8 mouse cellular contexts compared by ENCODE assay signal in the genomic region with DNA sequence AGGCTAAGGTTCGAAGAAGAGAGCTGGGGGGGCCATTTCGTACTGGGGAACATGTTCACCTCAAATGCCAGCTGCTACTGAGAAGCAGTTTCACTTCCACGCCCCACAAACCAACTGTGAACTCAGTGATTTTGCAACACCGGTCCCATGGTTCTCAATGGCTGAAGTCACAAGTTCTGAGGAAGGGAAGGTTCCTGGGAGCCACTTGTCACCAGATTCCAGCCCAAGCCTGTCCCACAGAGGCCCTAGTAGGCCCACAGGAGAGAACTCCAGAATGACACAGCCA. TPM values are rescaled to one million over a fixed set of nuclear protein-coding genes. Genes with fewer than 3 reads are reported as not detected.
DNase-seq lines count a peak whose midpoint lies in the region; ATAC-seq lines count a peak whose summit lies in the region.

No protein-coding gene starts in this region.

- H3K9me3 ChIP-seq in heart, embryonic 11.5 days (replicated peaks; ENCODE audit: control insufficient read depth, low read length) = no peaks in the 10 kb centered on the region
- H3K9me3 ChIP-seq in limb, embryonic 15.5 days = no peaks in the 10 kb centered on the region

- 98% methylated on average over 4 of the region's 4 CpGs for WGBS in heart, embryonic 11.5 days (ENCODE audit: insufficient replicate concordance)
- 93% methylated on average over 4 of the region's 4 CpGs for WGBS in limb, embryonic 15.5 days

- peak overlapping the region; percentile 74 for H3K4me2 ChIP-seq in heart, embryonic 11.5 days
- H3K4me2 ChIP-seq in limb, embryonic 15.5 days = peak overlapping the region; percentile 81

- H3K4me1 ChIP-seq in heart, embryonic 11.5 days (ENCODE audit: control insufficient read depth, insufficient read depth, low read length) = peaks cover 16% of the 10 kb centered on the region; the same call in 1 of the 2 replicates
- peaks cover 33% of the 10 kb centered on the region for H3K4me1 ChIP-seq in limb, embryonic 15.5 days

- no peak for ATAC-seq in heart, embryonic 11.5 days (replicated peaks; ENCODE audit: insufficient number of reproducible peaks, low FRiP score, low TSS enrichment)
- ATAC-seq in limb, embryonic 15.5 days (ENCODE audit: insufficient number of reproducible peaks, low FRiP score, low TSS enrichment, low read depth) = no peak

- H3K36me3 ChIP-seq in heart, embryonic 11.5 days (ENCODE audit: control insufficient read depth, insufficient read depth, low read length) = no peaks in the 10 kb centered on the region; the same call in 1 of the 2 replicates
- peaks cover 24% of the 10 kb centered on the region for H3K36me3 ChIP-seq in limb, embryonic 15.5 days

- peak; percentile 25 for DNase-seq in thymus, postnatal 4 days
- no peak for DNase-seq in thymus, postnatal 10 days (ENCODE audit: low spot score in 2 of 2)
- peak; percentile 86 to 88 for DNase-seq in monocyte, adult 2 months (ENCODE audit: low read depth in 1 of 2, low spot score in 2 of 2)
- no peak for DNase-seq in cerebellum, postnatal 4 days (ENCODE audit: low spot score in 2 of 2)
- DNase-seq in layer of hippocampus, postnatal 10 days (ENCODE audit: low spot score in 2 of 2) = no peak
- no peak for DNase-seq in gastrocnemius, postnatal 14 days

- intact Hi-C loops in gastrocnemius, postnatal 14 days (cut with DNase I; ENCODE audit: low total_unique reads) = no loop called here

- H3K27ac ChIP-seq in heart, embryonic 11.5 days (ENCODE audit: low read depth, low read length) = no peak overlapping the region
- H3K27ac ChIP-seq in limb, embryonic 15.5 days = no peak overlapping the region

- no peak overlapping the region for H3K4me3 ChIP-seq in heart, embryonic 11.5 days (ENCODE audit: low read depth, low read length)
- H3K4me3 ChIP-seq in limb, embryonic 15.5 days = peak overlapping the region; percentile 66

- H3K9ac ChIP-seq in heart, embryonic 11.5 days (ENCODE audit: low read depth, low read length) = no peak overlapping the region
- no peak overlapping the region for H3K9ac ChIP-seq in limb, embryonic 15.5 days

- no peaks in the 10 kb centered on the region for H3K27me3 ChIP-seq in heart, embryonic 11.5 days (ENCODE audit: control insufficient read depth, insufficient read depth, low read length)
- no peaks in the 10 kb centered on the region for H3K27me3 ChIP-seq in limb, embryonic 15.5 days

RNA-seq across cellular contexts. Expression of a gene that starts 1.2 kb away (rescaled TPM):
- 110 and 117 TPM in 2 replicates for polyA plus RNA-seq in heart, embryonic 11.5 days (2014; fragmentation: Nextera tagmentation; extraction: Ambion mirVana)
- 226 and 260 TPM in 2 replicates for polyA plus RNA-seq in limb, embryonic 15.5 days (2015; fragmentation: Nextera tagmentation; extraction: Ambion mirVana)
- total RNA-seq in layer of hippocampus, postnatal 10 days (2021) = 10 to 100 TPM; 23.2 to 25.9 TPM
- total RNA-seq in gastrocnemius, postnatal 14 days (2021) = 10 to 100 TPM; 35.9 to 46.1 TPM

RNA-seq across cellular contexts. Expression of a gene that starts 12.9 kb away (rescaled TPM):
- polyA plus RNA-seq in heart, embryonic 11.5 days (2014; fragmentation: Nextera tagmentation; extraction: Ambion mirVana) = 11.0 and 14.6 TPM in 2 replicates
- 0.92 and 2.4 TPM in 2 replicates for polyA plus RNA-seq in limb, embryonic 15.5 days (2015; fragmentation: Nextera tagmentation; extraction: Ambion mirVana)
- not detected for total RNA-seq in layer of hippocampus, postnatal 10 days (2021)
- total RNA-seq in gastrocnemius, postnatal 14 days (2021) = under 1 TPM in 1 of 2 experiments, not detected in 1; 0.14 TPM

RNA-seq across cellular contexts. Expression of a gene that starts 22.0 kb away (rescaled TPM):
- polyA plus RNA-seq in heart, embryonic 11.5 days (2014; fragmentation: Nextera tagmentation; extraction: Ambion mirVana) = 99.5 and 101 TPM in 2 replicates
- polyA plus RNA-seq in limb, embryonic 15.5 days (2015; fragmentation: Nextera tagmentation; extraction: Ambion mirVana) = 94.3 and 107 TPM in 2 replicates
- total RNA-seq in layer of hippocampus, postnatal 10 days (2021) = 10 to 100 TPM; 55.0 to 58.2 TPM
- 10 to 100 TPM; 28.5 to 29.4 TPM for total RNA-seq in gastrocnemius, postnatal 14 days (2021)

RNA-seq across cellular contexts. Expression of a gene that starts 26.3 kb away (rescaled TPM):
- 953 and 1,053 TPM in 2 replicates for polyA plus RNA-seq in heart, embryonic 11.5 days (2014; fragmentation: Nextera tagmentation; extraction: Ambion mirVana)
- 611 and 723 TPM in 2 replicates for polyA plus RNA-seq in limb, embryonic 15.5 days (2015; fragmentation: Nextera tagmentation; extraction: Ambion mirVana)
- 100 to 1,000 TPM; 332 to 389 TPM for total RNA-seq in layer of hippocampus, postnatal 10 days (2021)
- total RNA-seq in gastrocnemius, postnatal 14 days (2021) = 1,000 to 10,000 TPM; 1,038 to 1,188 TPM

RNA-seq across cellular contexts. Expression of a gene that starts 35.2 kb away (rescaled TPM):
- polyA plus RNA-seq in heart, embryonic 11.5 days (2014; fragmentation: Nextera tagmentation; extraction: Ambion mirVana) = 140 and 165 TPM in 2 replicates
- polyA plus RNA-seq in limb, embryonic 15.5 days (2015; fragmentation: Nextera tagmentation; extraction: Ambion mirVana) = 113 and 135 TPM in 2 replicates
- 10 to 100 TPM; 43.4 to 48.0 TPM for total RNA-seq in layer of hippocampus, postnatal 10 days (2021)
- total RNA-seq in gastrocnemius, postnatal 14 days (2021) = 10 to 100 TPM; 54.1 to 62.6 TPM

Comparison
In these comparisons a context has a peak if more than half of its experiments do, and no peak if none do; other contexts are left out.
1. DNase-seq: peak in thymus, postnatal 4 days (single experiment) and monocyte, adult 2 months (2 of 2); none in thymus, postnatal 10 days (0 of 2), cerebellum, postnatal 4 days (0 of 2), layer of hippocampus, postnatal 10 days (0 of 2) and gastrocnemius, postnatal 14 days (single experiment).